Mouse (Mus musculus) large intestine, adult 2 months (tissue): Measurements from ENCODE around the gene Shisa9. TPM values are rescaled to one million over a fixed set of nuclear protein-coding genes. Genes with fewer than 3 reads are reported as not detected.

Experiments used
- DNase-seq: peaks from one replicate; pipeline ENCODE4 v3.0.0-alpha.2; 2012; ENCODE audit warnings: low read depth, low spot score
- WGBS: fragments of 180-500 bp; shearing (Covaris S2); methylation state at CpG from one replicate; pipeline ENCODE4 v1.1.7; 2018; 5-methylcytosine and 5-hydroxymethylcytosine counted together
- polyA plus RNA-seq: library from polyadenylated mRNA; depleted of rRNA; stranded (reverse); fragments of >200 nt; gene quantifications from 2 replicates; pipeline ENCODE4 v1.2.3, GENCODE M21; 2012

Gene Shisa9
- polyA plus RNA-seq, 1 experiment: not detected

- 82% methylated on average over 2 of the region's 2 CpGs for WGBS
- no peak for DNase-seq
Measured at GRCm38 (mm10) chr16:12154476-12154875, 170.6 kb downstream of the Shisa9 start.

GRCm38 (mm10) chr16:12173482-12174041, 189.6 kb downstream of the Shisa9 start:
- WGBS: 84% methylated on average over 1 of the region's 1 CpGs
- no peak for DNase-seq

- 59% methylated on average over 2 of the region's 2 CpGs for WGBS
- DNase-seq: no peak
Measured at GRCm38 (mm10) chr16:12178031-12178430, 194.1 kb downstream of the Shisa9 start.

GRCm38 (mm10) chr16:12189739-12190138, 205.8 kb downstream of the Shisa9 start:
- 63% methylated on average over 2 of the region's 2 CpGs for WGBS
- no peak for DNase-seq

- 95% methylated on average over 4 of the region's 4 CpGs for WGBS
- DNase-seq: no peak
Measured at GRCm38 (mm10) chr16:12196841-12197240, 212.9 kb downstream of the Shisa9 start.

- WGBS: 26% methylated on average over 5 of the region's 5 CpGs
- DNase-seq: no peak
Measured at GRCm38 (mm10) chr16:12197611-12198010, 213.7 kb downstream of the Shisa9 start.

GRCm38 (mm10) chr16:12201216-12201615, 217.3 kb downstream of the Shisa9 start:
- no peak for DNase-seq
- WGBS: 23% methylated on average over 3 of the region's 3 CpGs

GRCm38 (mm10) chr16:12202151-12202550, 218.2 kb downstream of the Shisa9 start:
- 57% methylated on average over 3 of the region's 3 CpGs for WGBS
- DNase-seq: no peak

GRCm38 (mm10) chr16:12203055-12203454, 219.1 kb downstream of the Shisa9 start:
- WGBS: 83% methylated on average over 2 of the region's 2 CpGs

GRCm38 (mm10) chr16:12204423-12204822, 220.5 kb downstream of the Shisa9 start:
- 71% methylated on average over 2 of the region's 2 CpGs for WGBS
- no peak for DNase-seq

More at GRCm38 (mm10) chr16:12203055-12203454, 219.1 kb downstream of the Shisa9 start:
- no peak for DNase-seq

- WGBS: 67% methylated on average over 1 of the region's 1 CpGs
- DNase-seq: no peak
Measured at GRCm38 (mm10) chr16:12206421-12206950, 222.6 kb downstream of the Shisa9 start.

- DNase-seq: no peak
- 67% methylated on average over 2 of the region's 2 CpGs for WGBS
Measured at GRCm38 (mm10) chr16:12206951-12207350, 223.0 kb downstream of the Shisa9 start.

- WGBS: 41% methylated on average over 1 of the region's 1 CpGs
- DNase-seq: no peak
Measured at GRCm38 (mm10) chr16:12209355-12209754, 225.4 kb downstream of the Shisa9 start.

GRCm38 (mm10) chr16:12209819-12210218, 225.9 kb downstream of the Shisa9 start:
- 80% methylated on average over 2 of the region's 2 CpGs for whole genome bisulfite sequencing
- no peak for DNase-seq

GRCm38 (mm10) chr16:12214018-12214417, 230.1 kb downstream of the Shisa9 start:
- WGBS: 47% methylated on average over 2 of the region's 2 CpGs
- no peak for DNase-seq

GRCm38 (mm10) chr16:12217289-12218150, 233.6 kb downstream of the Shisa9 start:
- no peak for DNase-seq
- WGBS: 66% methylated on average over 13 of the region's 13 CpGs

- 71% methylated on average over 2 of the region's 2 CpGs for WGBS
- DNase-seq: no peak
Measured at GRCm38 (mm10) chr16:12218151-12218532, 234.2 kb downstream of the Shisa9 start.

GRCm38 (mm10) chr16:12219821-12220220, 235.9 kb downstream of the Shisa9 start:
- WGBS: 68% methylated on average over 3 of the region's 3 CpGs
- DNase-seq: no peak

- DNase-seq: no peak
- WGBS: 52% methylated on average over 2 of the region's 2 CpGs
Measured at GRCm38 (mm10) chr16:12223537-12223936, 239.6 kb downstream of the Shisa9 start.

- DNase-seq: no peak
- WGBS: 68% methylated on average over 3 of the region's 3 CpGs
Measured at GRCm38 (mm10) chr16:12226937-12227336, 243.0 kb downstream of the Shisa9 start.

GRCm38 (mm10) chr16:12233288-12233687, 249.4 kb downstream of the Shisa9 start:
- 37% methylated on average over 3 of the region's 3 CpGs for WGBS
- peak; percentile 11 for DNase-seq
